Mouse (Mus musculus): ENCODE measurements at regions not wholly inside any gene's neighbourhood (a gene's known extent, or its start where the extent isn't known, plus 50 kb on each side); places are given as distances from the start of the nearest gene placed in this dataset.
"Not testable (repeated sequence)": the region's sequence is repeated elsewhere in the genome, so short reads cannot be mapped to it uniquely, and the experiment has no call there.

DNA sequence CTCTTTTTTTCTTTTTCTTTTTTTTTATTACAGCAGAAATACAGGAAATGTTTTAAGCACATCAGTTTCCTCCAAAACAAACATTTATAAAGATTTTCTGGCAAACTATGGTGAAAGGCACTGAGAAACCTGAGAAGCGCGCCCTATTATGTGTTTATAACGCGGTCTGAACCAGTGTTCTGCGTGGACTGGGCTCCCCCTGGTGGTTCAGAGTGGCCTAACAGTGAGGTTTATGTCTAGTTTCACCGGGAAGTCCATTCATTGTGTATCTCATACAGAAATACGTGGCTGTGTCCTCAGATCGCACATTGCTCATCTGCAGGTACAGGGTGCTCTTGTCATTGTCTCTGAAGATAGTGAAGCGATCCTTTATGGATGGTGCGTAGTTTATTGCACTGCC is 437.9 kb downstream of the Adam6a start:
- peak; percentile 87 to 91 for ATAC-seq (replicated peaks in 1 of 2; ENCODE audit: insufficient read depth in 1 of 2, low FRiP score in 2 of 2, low TSS enrichment in 1 of 2, low read depth in 1 of 2, poor library complexity in 2 of 2, severe bottlenecking in 2 of 2)

GRCm38 (mm10) chr12:113987233-113987990 is 443.7 kb downstream of the Adam6a start:
- no peak for ATAC-seq (replicated peaks in 1 of 2; ENCODE audit: insufficient read depth in 1 of 2, low FRiP score in 2 of 2, low TSS enrichment in 1 of 2, low read depth in 1 of 2, poor library complexity in 2 of 2, severe bottlenecking in 2 of 2)

DNA sequence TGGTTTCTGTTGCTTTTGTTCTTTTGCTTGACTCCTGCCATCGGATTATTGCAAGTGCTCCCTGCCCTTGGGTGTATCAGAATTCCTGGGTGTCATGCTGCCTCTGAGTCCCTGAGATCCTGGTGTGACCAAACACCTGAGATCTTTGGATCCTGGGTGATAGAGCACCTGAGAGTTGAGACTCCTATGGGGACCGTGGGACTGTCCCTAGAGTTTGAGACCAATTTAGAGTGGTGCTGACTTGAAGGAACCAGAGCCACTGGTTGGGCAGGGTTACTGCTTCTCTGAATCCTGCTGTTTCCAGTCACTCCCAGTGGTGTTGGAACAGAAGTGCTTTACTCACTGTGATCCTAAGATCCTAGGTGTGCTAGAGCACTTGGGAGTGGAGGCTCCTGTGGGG is 448.7 kb downstream of the Adam6a start:
- no peak for ATAC-seq (replicated peaks in 1 of 2; ENCODE audit: insufficient read depth in 1 of 2, low FRiP score in 2 of 2, low TSS enrichment in 1 of 2, low read depth in 1 of 2, poor library complexity in 2 of 2, severe bottlenecking in 2 of 2)

DNA sequence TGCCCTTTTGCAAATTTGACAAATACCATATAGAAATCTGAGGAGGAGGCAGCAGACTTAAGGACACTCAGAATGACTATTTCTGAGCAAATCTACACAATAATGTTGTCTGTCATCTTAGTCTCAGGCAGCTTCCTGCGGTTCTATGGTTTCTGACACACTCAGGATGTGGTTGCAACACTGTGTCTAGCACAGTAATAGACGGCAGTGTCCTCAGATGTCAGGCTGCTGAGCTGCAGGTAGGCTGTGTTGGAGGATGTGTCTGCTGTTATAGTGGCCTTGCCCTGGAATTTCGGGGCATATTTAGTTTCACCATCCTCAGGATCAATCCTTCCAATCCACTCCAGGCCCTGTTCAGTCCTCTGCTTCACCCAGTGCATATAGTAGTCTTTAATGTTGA is 450.6 kb downstream of the Adam6a start:
- ATAC-seq (replicated peaks in 1 of 2; ENCODE audit: insufficient read depth in 1 of 2, low FRiP score in 2 of 2, low TSS enrichment in 1 of 2, low read depth in 1 of 2, poor library complexity in 2 of 2, severe bottlenecking in 2 of 2), result 0 out of 4 replicates have a peak, but pooled peaks have one; percentile 14 to 32

DNA sequence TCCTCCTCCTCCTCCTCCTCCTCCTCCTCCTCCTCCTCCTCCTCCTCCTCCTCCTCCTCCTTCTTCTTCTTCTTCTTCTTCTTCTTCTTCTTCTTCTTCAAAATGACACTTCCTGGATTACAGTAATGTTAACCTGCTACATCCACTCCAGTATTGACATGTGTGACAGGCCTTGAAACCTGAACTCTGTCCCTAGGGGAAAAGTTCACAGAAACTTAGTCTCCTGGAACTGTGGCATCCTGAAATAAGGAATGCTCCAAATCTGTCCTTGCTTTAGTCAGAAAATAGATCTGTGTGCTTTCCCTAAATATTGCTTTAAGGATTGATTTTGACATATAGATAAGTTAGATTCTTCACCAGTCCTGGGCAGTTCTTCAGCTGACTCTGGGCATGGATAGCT is 464.8 kb downstream of the Adam6a start:
- ATAC-seq (replicated peaks in 1 of 2; ENCODE audit: insufficient read depth in 1 of 2, low FRiP score in 2 of 2, low TSS enrichment in 1 of 2, low read depth in 1 of 2, poor library complexity in 2 of 2, severe bottlenecking in 2 of 2), result not testable (repeated sequence)

- no peak for ATAC-seq (replicated peaks in 1 of 2; ENCODE audit: insufficient read depth in 1 of 2, low FRiP score in 2 of 2, low TSS enrichment in 1 of 2, low read depth in 1 of 2, poor library complexity in 2 of 2, severe bottlenecking in 2 of 2)
These were observed 465.7 kb downstream of the Adam6a start for GRCm38 (mm10) chr12:114009391-114009790.

DNA sequence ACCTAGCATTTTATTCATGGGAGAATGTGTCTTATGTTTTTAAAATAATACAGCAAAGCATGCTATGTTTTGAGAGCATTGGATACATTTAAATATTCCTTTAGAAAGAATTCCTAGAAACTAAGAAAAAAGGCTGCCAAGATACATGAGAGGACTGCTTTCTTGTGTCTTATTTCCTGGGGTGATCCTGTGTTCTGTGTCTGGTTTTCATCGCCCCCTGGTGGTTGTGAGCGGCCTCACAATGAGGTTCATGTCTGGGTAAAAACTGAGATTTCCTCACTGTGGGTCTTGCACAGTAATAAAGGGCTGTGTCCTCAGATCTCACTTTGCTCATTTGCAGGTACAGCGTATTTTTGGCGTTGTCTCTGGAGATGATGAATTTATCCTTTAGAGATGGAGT is 469.2 kb downstream of the Adam6a start:
- ATAC-seq (replicated peaks in 1 of 2; ENCODE audit: insufficient read depth in 1 of 2, low FRiP score in 2 of 2, low TSS enrichment in 1 of 2, low read depth in 1 of 2, poor library complexity in 2 of 2, severe bottlenecking in 2 of 2), result peak; percentile 85 to 96; a peak in 3 of 4 replicates

DNA sequence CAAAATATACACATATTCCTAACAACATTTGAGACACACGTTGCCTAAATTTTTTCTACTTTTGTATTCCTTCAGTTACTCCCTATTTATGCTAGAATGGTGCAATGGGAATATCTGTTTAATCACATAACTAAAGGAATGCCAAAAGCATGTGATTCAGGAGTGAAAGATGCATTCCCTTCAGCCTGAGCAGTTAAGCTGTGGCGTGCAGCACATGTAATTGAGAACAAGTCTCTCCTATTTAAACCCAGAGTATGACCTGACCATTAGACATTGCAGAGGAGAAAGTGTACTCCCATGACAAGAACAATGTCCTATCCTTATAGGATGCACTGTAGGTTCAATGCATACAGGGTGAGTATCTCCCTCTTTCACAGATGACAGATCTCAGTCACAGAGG is 493.3 kb downstream of the Adam6a start:
- ATAC-seq (replicated peaks in 1 of 2; ENCODE audit: insufficient read depth in 1 of 2, low FRiP score in 2 of 2, low TSS enrichment in 1 of 2, low read depth in 1 of 2, poor library complexity in 2 of 2, severe bottlenecking in 2 of 2), result not testable (repeated sequence)

DNA sequence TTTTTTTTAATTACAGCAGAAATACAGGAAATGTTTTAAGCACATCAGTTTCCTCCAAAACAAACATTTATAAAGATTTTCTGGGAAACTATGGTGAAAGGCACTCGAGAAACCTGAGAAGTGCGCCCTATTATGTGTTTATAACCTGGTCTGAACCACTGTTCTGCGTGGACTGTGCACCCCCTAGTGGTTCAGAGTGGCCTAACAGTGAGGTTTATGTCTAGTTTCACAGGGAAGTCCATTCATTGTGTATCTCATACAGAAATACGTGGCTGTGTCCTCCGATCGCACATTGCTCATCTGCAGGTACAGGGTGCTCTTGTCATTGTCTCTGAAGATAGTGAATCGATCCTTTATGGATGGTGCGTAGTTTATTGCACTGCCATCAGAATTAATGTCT is 504.3 kb downstream of the Adam6a start:
- peak; percentile 77 to 87 for ATAC-seq (replicated peaks in 1 of 2; ENCODE audit: insufficient read depth in 1 of 2, low FRiP score in 2 of 2, low TSS enrichment in 1 of 2, low read depth in 1 of 2, poor library complexity in 2 of 2, severe bottlenecking in 2 of 2)

DNA sequence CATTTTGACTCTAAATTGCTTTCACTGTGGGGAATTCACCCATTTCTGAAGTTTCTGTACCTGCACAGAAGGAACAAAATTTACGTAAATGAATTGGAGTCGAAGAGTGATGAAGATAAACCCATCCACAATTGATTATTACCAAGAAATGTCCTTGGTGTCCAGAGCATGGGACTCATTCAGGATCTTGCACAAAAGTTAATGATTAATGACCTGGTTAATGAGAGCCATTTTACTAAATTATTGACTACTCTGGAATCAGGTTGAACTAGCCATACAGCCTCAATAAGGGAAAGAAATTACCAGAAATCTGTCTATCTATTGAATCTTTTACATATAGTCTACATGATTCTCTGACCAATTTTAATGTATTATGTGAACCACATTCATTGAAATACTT is 509.6 kb downstream of the Adam6a start:
- ATAC-seq (replicated peaks in 1 of 2; ENCODE audit: insufficient read depth in 1 of 2, low FRiP score in 2 of 2, low TSS enrichment in 1 of 2, low read depth in 1 of 2, poor library complexity in 2 of 2, severe bottlenecking in 2 of 2), result no peak

DNA sequence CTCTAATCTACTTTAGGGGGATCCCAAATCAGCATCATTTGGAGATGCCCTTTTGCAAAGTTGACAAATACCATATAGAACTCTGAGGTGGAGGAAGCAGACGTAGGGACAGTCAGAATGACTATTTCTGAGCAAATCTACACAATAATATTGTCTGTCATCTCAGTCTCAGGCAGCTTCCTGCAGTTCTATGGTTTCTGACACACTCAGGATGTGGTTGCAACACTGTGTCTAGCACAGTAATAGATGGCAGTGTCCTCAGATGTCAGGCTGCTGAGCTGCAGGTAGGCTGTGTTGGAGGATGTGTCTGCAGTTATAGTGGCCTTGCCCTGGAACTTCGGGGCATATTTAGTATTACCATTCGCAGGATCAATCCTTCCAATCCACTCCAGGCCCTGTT is 515.9 kb downstream of the Adam6a start:
- ATAC-seq (replicated peaks in 1 of 2; ENCODE audit: insufficient read depth in 1 of 2, low FRiP score in 2 of 2, low TSS enrichment in 1 of 2, low read depth in 1 of 2, poor library complexity in 2 of 2, severe bottlenecking in 2 of 2), result 0 out of 4 replicates have a peak, but pooled peaks have one; percentile 10 to 17

DNA sequence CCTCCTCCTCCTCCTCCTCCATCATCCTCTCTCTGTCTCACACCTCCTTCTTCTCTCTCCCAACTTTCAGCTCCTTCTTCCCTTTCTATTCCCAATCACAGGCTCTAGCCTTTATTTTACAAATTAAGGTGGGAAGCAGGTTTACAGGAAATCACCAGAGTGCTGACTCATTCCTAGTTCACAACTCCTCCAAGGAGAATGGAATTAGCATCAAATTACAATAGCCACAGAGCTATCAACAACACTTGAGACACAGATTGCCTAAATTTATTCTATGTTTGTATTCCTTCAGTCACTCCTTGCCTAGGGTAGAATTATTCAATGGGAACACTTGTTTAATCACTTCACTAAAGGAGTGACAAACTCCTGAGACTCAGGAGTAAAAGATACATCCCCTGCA is 523.5 kb downstream of the Adam6a start:
- ATAC-seq (replicated peaks in 1 of 2; ENCODE audit: insufficient read depth in 1 of 2, low FRiP score in 2 of 2, low TSS enrichment in 1 of 2, low read depth in 1 of 2, poor library complexity in 2 of 2, severe bottlenecking in 2 of 2), result no peak

DNA sequence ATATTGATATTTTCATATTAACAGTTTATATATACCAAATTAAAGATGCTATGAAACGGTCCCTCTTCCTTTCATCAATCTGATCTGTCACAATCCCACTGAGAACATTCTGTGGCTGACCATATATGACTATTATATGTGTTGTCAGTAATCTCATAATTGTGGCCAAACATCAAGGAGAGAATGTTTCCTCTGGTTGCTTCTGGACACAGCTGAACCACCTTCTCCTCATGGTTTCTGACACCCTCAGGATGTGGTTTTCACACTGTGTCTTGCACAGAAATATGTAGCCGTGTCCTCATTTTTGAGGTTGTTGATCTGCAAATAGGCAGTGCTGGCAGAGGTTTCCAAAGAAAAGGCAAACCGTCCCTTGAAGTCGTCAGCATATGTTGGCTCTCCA is 565.0 kb downstream of the Adam6a start:
- not testable (repeated sequence) for ATAC-seq (replicated peaks in 1 of 2; ENCODE audit: insufficient read depth in 1 of 2, low FRiP score in 2 of 2, low TSS enrichment in 1 of 2, low read depth in 1 of 2, poor library complexity in 2 of 2, severe bottlenecking in 2 of 2)

DNA sequence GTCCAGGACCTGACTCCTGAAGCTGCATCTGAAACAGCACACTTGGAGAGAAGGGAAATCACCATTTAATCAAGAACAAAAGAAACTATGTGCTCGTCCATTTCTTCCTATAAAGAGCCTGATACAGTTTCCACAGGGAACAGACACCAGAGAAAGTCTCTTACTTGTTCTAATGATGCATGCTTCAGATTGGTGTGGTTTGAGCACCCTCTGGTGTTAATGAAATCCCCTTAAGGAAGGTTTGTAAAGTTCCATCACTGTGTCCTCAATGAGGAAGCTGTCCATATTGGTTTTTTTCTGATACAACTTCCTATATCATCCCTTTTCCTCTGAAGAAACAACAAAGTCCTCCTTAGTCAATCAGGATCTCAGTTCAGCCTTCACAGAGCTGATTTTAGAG is 591.2 kb downstream of the Adam6a start:
- no peak for ATAC-seq (replicated peaks in 1 of 2; ENCODE audit: insufficient read depth in 1 of 2, low FRiP score in 2 of 2, low TSS enrichment in 1 of 2, low read depth in 1 of 2, poor library complexity in 2 of 2, severe bottlenecking in 2 of 2)

DNA sequence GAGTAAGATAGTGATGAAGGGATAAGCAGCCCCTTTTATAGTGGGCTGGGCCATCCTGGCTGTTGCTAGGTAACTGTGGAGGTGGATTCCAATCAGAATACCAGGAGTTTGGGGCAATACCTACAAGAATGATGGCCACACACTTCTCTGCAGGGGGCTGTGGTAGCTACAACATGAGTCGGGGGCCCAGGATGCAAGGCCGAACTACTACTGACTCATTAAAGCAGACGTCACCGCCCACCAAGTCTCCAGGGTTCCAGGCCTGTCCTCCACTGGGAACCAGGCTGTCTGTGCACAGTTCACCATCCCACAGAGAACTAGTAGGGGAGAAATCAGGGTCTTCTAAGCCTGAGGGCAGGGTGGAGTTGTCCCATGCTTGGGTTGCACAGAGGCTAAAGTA is 605.1 kb downstream of the Adam6a start:
- no peak for ATAC-seq (replicated peaks in 1 of 2; ENCODE audit: insufficient read depth in 1 of 2, low FRiP score in 2 of 2, low TSS enrichment in 1 of 2, low read depth in 1 of 2, poor library complexity in 2 of 2, severe bottlenecking in 2 of 2)

GRCm38 (mm10) chr12:114172305-114172704 is 628.6 kb downstream of the Adam6a start:
- ATAC-seq (replicated peaks in 1 of 2; ENCODE audit: insufficient read depth in 1 of 2, low FRiP score in 2 of 2, low TSS enrichment in 1 of 2, low read depth in 1 of 2, poor library complexity in 2 of 2, severe bottlenecking in 2 of 2), result no peak

DNA sequence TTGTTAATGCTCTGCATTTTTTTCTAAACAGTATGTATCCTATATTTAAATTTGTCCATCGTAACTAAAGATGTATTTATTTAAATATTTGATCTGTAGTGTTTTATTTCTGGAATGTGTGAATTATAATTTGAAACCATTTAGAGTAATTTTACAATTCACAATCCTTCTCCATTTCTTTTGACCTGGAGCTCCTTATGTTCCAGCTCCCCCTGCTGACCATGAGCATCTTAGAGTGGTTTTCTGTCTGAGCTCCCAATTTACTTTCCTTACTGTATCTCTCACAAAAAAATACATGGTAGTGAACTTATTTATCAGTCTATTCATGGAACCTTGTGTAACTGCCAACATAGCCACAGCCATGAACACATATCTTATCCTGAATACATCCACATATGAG is 655.8 kb downstream of the Adam6a start:
- ATAC-seq (replicated peaks in 1 of 2; ENCODE audit: insufficient read depth in 1 of 2, low FRiP score in 2 of 2, low TSS enrichment in 1 of 2, low read depth in 1 of 2, poor library complexity in 2 of 2, severe bottlenecking in 2 of 2), result no peak

DNA sequence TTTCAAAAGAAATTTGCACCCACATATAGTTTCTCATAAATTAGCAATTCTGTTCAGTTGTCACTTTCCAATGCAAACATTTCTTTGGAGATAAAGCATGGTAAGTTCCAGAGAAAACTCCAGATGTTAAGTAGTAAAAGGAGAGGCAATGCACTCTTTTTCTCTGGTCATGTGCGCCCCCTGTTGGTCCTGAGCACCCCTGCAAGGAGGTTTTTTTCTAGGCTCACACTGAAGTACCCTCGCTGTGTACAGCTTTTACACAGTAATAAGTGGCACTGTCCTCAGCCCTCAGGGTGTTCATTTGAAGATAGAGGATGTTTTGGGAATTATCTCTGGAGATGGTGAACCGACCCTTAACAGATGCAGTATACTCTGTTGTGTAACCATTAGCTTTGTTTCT is 678.8 kb downstream of the Adam6a start:
- no peak for ATAC-seq (replicated peaks in 1 of 2; ENCODE audit: insufficient read depth in 1 of 2, low FRiP score in 2 of 2, low TSS enrichment in 1 of 2, low read depth in 1 of 2, poor library complexity in 2 of 2, severe bottlenecking in 2 of 2)
